Mouse (Mus musculus): ENCODE measurements around the gene Gpr155.

DNA sequence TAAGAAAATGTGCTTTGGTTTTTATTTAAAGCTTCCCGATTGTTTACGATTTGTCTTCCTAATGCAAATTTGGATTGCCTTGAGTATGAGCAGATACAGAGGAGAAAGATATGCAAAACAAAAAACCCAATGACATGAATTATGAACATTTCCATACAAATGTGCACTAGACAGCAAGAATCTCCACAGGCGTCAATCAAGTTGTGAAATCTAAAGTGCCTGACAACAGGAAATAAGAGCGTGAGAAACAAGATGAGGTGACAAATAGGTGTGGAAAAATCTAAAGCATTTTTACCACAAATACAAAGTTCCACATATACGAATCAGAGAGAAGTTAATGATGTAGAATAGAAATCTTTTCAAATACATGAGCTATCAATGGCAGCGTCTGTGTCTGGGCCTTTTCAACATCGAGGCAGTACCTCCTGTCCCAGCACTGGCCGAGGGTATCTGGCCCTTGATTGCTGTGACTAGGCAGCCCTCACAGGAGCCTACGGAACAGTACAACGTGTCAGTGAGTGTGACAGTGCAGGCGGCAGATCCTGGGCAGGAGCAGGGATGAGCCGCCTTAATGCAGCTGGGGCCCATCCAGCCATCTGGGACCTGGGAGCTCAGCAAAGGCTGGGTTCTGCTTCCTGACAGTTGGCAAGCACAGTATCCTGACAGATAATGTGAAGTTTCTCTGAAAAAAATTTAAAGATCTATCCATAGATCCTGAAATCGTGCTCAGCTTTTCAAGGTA is 39.9 kb downstream of the Gpr155 start:
- TF ChIP-seq CTCF (IDR thresholded peaks at IDR 0.05; ENCODE audit: extremely low read depth, insufficient read length, insufficient replicate concordance, low read depth, low read length): no peak
- TF ChIP-seq POLR2A (IDR thresholded peaks at IDR 0.05; ENCODE audit: low read depth, low read length): no peak

Measured in small intestine, adult 2 months (tissue).